Mouse (Mus musculus) B cell, adult 62 days (primary cell): ENCODE results near the gene Actl10. TPM values are rescaled to one million over a fixed set of nuclear protein-coding genes. Genes with fewer than 3 reads are reported as not detected.

Source experiments
- total RNA-seq: library from RNA; stranded (reverse); gene quantifications from 4 replicates; pipeline ENCODE4 v1.2.4, GENCODE M21; 2023

Actl10 gene
- total RNA-seq = 0.39 to 1.7 TPM (median 0.84 TPM) in 4 replicates

DNA sequence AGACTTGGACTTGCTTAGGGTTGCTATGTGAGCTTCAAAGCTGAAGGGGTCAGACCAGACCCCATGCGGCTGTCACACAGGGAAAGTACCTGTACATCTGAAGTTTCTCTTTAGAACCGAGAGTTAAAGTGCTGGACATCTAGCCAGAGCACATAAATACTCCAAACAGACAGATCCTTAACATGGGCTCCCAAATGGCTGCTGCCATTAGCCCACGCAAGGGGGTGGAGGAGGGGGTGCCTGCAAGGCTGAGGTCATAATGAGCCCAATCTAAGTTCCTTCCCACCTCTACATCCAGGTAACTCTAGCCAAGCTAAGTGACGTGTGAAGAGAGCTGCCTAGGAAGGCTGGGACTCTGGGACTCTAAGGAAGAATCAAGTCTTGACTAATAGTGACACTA, at the start of gene Actl10:
Gene Actl10 (plus strand): TSS at position 301 of the 400 bp plus-strand sequence.

GRCm38 (mm10) chr2:154546711-154547110, 4.9 kb upstream of the Actl10 start, which contains the start of gene 1700003F12Rik:
TSS of gene 1700003F12Rik (plus strand) at chr2:154547085.

DNA sequence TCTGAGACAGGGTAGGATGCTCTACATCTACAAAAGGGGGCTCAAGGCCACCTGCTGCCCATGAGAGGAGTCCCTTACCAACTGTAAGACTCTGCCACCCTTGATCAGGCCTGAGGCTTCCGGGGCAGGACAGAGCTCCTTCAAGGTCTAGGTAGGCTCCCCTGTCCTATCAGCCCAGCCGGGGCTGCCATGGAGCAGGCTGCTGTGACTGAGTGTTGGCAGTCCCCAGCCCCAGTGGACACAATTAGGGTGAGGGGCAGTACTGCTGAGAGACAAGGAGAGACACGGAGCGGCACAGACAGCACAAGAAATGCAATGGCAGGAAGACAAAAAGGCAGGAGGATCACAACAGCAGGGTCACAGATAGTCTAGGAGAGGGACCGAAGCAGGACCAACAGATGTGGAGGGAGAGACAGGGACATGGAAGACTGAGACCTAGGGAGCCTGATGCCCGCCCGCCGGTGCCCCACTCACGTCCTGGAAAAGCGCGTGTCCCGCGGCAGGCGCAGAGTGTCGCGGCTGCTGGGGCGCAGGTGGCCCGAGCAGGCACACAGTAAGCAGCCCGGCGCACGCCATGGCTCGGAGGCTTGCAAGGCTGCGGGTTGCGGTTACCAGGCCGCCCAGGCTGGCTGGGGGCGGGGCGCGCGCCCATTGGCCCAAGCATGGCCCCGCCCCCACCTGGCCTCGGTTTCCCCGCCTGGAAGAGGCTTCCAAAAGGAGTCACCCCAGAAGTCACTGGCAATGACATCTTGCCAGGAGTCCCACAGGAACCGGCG, 6.9 kb downstream of the Actl10 start, which contains the start of gene Necab3:
Gene Necab3 (minus strand): TSS at position 627 of the 776 bp plus-strand sequence.

DNA sequence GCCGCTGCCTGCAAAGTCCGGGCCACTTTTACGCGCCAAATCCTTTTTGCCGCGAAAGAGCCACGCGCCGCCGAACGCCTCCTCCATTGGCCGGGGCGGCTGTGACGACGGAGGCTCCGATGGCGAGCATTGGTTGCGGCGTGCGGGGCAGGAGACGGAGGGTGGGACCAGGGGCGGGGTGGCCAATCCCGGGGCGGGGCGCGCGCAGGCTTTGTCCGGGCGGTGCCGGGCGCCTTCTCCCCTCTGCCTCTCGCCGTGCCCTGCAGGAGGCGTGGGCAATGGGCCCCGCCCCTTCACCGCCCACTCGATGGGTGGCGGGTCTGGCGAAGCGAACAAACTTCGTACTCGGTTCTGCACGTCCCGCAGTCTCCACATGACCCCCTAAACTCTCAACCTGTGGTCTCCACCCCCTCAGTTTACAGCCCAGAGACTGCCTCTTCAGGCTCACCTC, 18.3 kb downstream of the Actl10 start, which contains the start of gene E2f1:
Gene E2f1 (minus strand): TSS at position 57 of the 451 bp plus-strand sequence.

Other genes with a start within 250 kb of the Actl10 start
- not detected in 4 replicates for gene Bpifb9b, start 244.5 kb upstream of the Actl10 start, total RNA-seq
- gene Cdk5rap1, start 178.8 kb upstream of the Actl10 start, total RNA-seq = 8.5 to 14.2 TPM (median 12.6 TPM) in 4 replicates
- 0.46 to 0.52 TPM (median 0.50 TPM) in 3 of 4 replicates, not detected in the other for gene Snta1, start 143.7 kb upstream of the Actl10 start, total RNA-seq
- gene Cbfa2t2, start 115.3 kb upstream of the Actl10 start, total RNA-seq = 33.9 to 49.6 TPM (median 43.9 TPM) in 4 replicates
- gene 1700003F12Rik, start 4.7 kb upstream of the Actl10 start, total RNA-seq = 0.94 to 2.5 TPM (median 1.7 TPM) in 4 replicates
- gene Necab3, start 7.1 kb downstream of the Actl10 start, total RNA-seq = 0.72 to 1.5 TPM (median 1.3 TPM) in 3 of 4 replicates, not detected in the other
- gene E2f1, start 18.1 kb downstream of the Actl10 start, total RNA-seq = 3.8 to 5.3 TPM (median 4.9 TPM) in 4 replicates
- 7.4 to 10.4 TPM (median 8.4 TPM) in 4 replicates for gene Pxmp4, start 51.9 kb downstream of the Actl10 start, total RNA-seq
- gene Zfp341, start 61.5 kb downstream of the Actl10 start, total RNA-seq = 6.4 to 8.7 TPM (median 7.2 TPM) in 4 replicates
- gene 4930519P11Rik, start 61.7 kb downstream of the Actl10 start, total RNA-seq = 1.3 TPM in 1 of 4 replicates, not detected in the others
- gene Chmp4b, start 99.9 kb downstream of the Actl10 start, total RNA-seq = 109 to 130 TPM (median 117 TPM) in 4 replicates
- not detected in 4 replicates for gene Gm14214, start 218.3 kb downstream of the Actl10 start, total RNA-seq
- gene Raly, start 239.3 kb downstream of the Actl10 start, total RNA-seq = 154 to 169 TPM (median 162 TPM) in 4 replicates
- gene a, start 239.6 kb downstream of the Actl10 start, total RNA-seq = not detected in 4 replicates